Mouse (Mus musculus): ENCODE results near the gene Cldn9. TPM values are rescaled to one million over a fixed set of nuclear protein-coding genes. Genes with fewer than 3 reads are reported as not detected.

Cldn9 gene
- 3.5 TPM for polyA plus RNA-seq (2015; fragmentation: Illumina TruSeq; extraction: RNeasy Lipid Tissue Mini Kit (QIAGEN cat#74804); ENCODE audit: insufficient read depth, low read depth, low replicate concordance)

GRCm38 (mm10) chr17:23683856-23684672 lies at the start of gene Cldn9:
Gene Cldn9 (minus strand): TSS chr17:23684026.

DNA sequence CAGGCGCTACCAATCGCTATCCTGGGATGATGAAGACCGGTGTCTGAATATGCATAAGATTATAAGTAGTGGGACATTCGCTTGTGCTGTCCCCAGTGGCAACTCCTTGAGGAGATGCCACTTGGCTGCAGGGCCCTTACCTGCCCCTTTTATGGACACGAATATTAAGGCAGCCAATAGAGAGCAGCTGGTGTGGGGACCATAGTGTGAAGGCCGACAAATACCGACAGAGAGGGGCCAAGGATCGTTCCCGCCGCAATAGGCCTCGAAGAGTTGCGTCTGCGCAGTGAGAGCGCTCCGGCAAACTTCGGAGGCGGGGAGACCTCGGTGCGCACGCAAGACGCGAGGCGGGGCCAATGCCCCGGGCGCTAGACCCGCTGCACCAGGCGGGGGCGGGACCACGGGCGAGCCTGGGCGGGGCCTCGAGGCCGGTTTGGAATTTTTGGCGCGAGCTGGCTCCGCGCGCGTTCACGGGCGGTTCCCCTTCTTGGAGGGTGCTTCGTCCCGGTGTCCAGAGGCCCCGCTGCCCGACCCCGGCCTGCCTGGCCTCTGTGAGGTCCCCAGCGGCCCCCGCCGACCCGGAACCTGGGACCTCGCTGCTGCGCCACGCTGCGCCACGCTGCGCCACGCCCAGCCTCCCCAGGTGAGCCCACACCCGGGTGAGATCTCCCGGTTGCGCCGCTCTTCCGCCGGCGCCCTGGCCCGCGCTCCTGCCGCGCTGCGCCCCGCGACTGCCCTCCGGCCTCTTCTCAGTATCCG lies 42.4 kb upstream of the Cldn9 start, which contains the start of gene Pkmyt1:
TSS of gene Pkmyt1 (plus strand) at position 338 of the 759 bp plus-strand sequence.

GRCm38 (mm10) chr17:23722376-23723125 lies 38.7 kb upstream of the Cldn9 start, which contains the start of gene 1520401A03Rik:
Gene 1520401A03Rik (minus strand): TSS chr17:23722783.

DNA sequence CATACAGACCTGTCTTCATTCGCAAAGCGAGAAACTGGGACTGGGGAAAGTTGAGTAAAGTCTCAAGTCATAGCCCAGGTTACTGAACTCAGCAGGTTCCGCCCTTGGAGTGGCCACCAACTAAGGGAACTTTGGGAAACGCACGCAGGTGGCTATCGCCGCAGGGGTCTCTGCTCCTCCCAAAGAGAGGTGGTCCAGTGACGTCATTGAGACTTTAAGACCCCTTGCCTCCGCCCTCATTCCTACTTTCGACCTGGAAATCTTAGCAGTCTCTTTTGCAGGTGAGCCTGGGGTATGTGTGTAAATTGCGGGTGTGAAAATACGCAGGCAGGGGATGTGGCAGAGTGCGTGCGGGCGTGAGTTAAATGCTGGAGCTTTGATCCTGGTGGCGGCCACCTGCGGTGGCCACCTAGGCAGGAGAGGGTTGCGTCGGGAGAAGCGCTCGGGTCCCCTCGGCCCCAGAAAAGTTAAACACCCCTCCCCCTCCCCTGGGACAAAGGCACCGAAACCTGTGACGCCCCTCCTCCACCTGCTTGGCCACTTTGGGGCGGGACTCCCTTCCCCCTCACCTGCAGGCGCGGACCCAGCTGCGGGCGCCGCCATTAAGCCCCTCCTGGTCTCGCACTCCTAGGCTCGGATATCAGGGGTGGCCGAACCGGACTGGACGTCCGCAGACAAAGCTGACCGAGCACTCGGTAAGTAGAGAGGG lies 4.5 kb downstream of the Cldn9 start, which contains the start of gene Cldn6:
TSS of gene Cldn6 (plus strand) at position 123 of the 709 bp plus-strand sequence.

DNA sequence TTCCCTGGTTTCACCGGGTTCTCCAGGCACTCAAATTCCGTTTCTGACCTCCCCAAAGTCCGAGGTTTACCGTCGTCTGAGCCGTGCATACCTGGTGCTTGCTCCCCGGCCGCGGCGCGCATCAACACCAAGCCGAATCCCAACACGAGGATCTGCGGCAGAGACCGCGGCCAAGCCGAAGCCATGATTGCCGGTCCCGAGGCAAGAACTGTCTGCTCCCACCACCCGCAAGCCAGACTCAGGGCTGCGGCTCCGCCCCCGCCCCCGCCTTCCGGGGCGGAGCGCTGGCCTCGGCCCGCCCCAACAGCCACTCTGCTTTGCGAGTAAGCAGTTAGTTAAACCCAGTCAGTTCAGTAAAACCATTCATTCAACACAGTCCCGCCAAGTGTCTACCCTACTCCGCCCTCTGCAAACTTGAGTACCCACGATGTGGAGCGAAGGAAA lies 6.6 kb downstream of the Cldn9 start, which contains the start of gene Tnfrsf12a:
TSS of gene Tnfrsf12a (minus strand) at position 233 of the 444 bp plus-strand sequence.

DNA sequence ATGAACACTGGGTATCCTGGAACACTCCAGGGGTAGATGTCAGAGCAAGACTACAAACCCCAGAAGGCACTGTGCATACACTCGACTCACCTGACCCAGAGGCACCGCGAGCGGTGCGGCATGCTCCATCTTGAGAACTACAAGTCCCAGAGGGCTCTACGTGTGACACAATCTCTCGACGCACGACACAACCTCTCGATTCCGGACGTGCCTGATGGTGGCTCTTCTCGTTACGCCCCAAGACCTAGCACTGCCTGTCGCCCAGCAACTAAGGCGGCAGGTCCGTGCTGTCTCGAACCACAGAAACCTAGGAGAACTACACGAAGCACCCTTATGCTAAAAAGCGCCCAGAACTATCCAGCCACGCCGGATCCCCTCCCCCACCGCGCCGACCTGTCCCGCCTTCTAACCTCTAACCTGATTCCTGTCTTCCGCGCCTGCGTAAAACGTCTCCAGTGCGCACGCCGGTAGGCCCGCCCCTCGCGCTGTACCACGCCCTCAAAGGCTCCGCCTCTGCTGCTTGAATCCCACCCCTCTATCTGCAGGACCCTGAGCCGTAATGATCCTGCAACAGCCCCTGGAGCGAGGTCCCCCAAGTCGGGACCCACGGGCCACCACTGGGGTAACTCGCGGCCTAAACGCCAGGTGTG lies 10.3 kb downstream of the Cldn9 start, which contains the start of the genes Hcfc1r1 and Thoc6:
TSS of gene Hcfc1r1 (plus strand) at position 173 of the 650 bp plus-strand sequence.
TSS of gene Thoc6 (minus strand) at position 459 of the 650 bp plus-strand sequence.

GRCm38 (mm10) chr17:23660117-23660875 lies 23.5 kb downstream of the Cldn9 start, which contains the start of gene Bicdl2:
Gene Bicdl2 (plus strand): TSS chr17:23660506.

DNA sequence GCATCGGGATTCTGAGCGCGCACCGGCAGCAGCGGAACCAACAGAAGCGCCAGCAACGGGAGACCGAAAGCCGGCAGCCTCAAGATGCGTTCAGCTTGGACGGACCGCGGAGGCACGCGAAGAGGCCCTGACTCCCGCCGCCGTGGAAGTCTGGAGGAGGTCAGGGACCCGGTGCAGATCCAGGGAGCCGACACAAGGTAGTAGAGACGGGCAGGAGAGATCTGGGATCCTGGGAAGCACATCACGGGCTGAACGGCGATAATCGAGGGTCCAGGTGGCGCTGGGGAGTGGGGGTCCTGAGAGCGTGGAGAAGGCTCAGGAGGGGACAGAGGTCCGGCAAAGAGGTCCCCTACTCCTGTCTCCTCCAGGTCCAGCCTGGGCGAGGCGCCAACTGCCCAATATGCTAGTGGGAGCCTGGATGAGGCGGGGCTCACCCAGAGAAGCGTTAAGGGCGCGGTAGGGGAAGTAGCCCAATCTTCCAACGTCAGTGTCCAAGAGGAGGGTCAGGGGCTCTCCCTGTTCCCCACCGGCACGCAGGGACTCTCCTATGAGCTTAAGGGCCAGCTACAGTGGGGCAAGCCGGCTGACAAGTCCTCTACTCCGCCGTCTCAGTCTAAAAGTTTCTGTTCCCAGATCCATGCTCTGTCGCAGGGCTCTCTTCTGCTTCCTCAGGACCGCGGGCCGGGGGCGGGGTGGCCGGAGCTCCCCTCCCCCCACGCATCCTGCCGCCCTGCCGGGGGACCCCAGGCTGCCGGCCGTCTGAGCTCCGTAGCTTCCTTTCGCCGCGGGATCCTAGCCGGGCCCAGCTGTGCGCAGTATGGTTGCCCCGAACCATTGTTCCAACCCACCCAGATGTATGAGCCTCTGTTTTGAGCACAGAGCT lies 39.0 kb downstream of the Cldn9 start, which contains the start of gene Mmp25:
TSS of gene Mmp25 (minus strand) at position 665 of the 883 bp plus-strand sequence.

Other genes starting within 250 kb of the Cldn9 start
- not detected for gene Vmn2r117, start 204.3 kb downstream of the Cldn9 start, polyA plus RNA-seq (2015; fragmentation: Illumina TruSeq; extraction: RNeasy Lipid Tissue Mini Kit (QIAGEN cat#74804); ENCODE audit: insufficient read depth, low read depth, low replicate concordance)
- 2.1 TPM for gene Zfp213, start 119.8 kb downstream of the Cldn9 start, polyA plus RNA-seq (2015; fragmentation: Illumina TruSeq; extraction: RNeasy Lipid Tissue Mini Kit (QIAGEN cat#74804); ENCODE audit: insufficient read depth, low read depth, low replicate concordance)
- 4.2 TPM for gene Zfp13, start 84.5 kb downstream of the Cldn9 start, polyA plus RNA-seq (2015; fragmentation: Illumina TruSeq; extraction: RNeasy Lipid Tissue Mini Kit (QIAGEN cat#74804); ENCODE audit: insufficient read depth, low read depth, low replicate concordance)
- not detected for gene Zscan10, start 83.2 kb downstream of the Cldn9 start, polyA plus RNA-seq (2015; fragmentation: Illumina TruSeq; extraction: RNeasy Lipid Tissue Mini Kit (QIAGEN cat#74804); ENCODE audit: insufficient read depth, low read depth, low replicate concordance)
- gene Mmp25, start 38.7 kb downstream of the Cldn9 start, polyA plus RNA-seq (2015; fragmentation: Illumina TruSeq; extraction: RNeasy Lipid Tissue Mini Kit (QIAGEN cat#74804); ENCODE audit: insufficient read depth, low read depth, low replicate concordance) = 0.24 TPM
- gene Bicdl2, start 23.5 kb downstream of the Cldn9 start, polyA plus RNA-seq (2015; fragmentation: Illumina TruSeq; extraction: RNeasy Lipid Tissue Mini Kit (QIAGEN cat#74804); ENCODE audit: insufficient read depth, low read depth, low replicate concordance) = 2.9 TPM
- gene Hcfc1r1, start 10.4 kb downstream of the Cldn9 start, polyA plus RNA-seq (2015; fragmentation: Illumina TruSeq; extraction: RNeasy Lipid Tissue Mini Kit (QIAGEN cat#74804); ENCODE audit: insufficient read depth, low read depth, low replicate concordance) = 44.8 TPM
- gene Thoc6, start 10.1 kb downstream of the Cldn9 start, polyA plus RNA-seq (2015; fragmentation: Illumina TruSeq; extraction: RNeasy Lipid Tissue Mini Kit (QIAGEN cat#74804); ENCODE audit: insufficient read depth, low read depth, low replicate concordance) = 3.1 TPM
- gene Tnfrsf12a, start 6.6 kb downstream of the Cldn9 start, polyA plus RNA-seq (2015; fragmentation: Illumina TruSeq; extraction: RNeasy Lipid Tissue Mini Kit (QIAGEN cat#74804); ENCODE audit: insufficient read depth, low read depth, low replicate concordance) = 9.0 TPM
- gene Cldn6, start 4.8 kb downstream of the Cldn9 start, polyA plus RNA-seq (2015; fragmentation: Illumina TruSeq; extraction: RNeasy Lipid Tissue Mini Kit (QIAGEN cat#74804); ENCODE audit: insufficient read depth, low read depth, low replicate concordance) = 4.2 TPM
- gene 1520401A03Rik, start 38.8 kb upstream of the Cldn9 start, polyA plus RNA-seq (2015; fragmentation: Illumina TruSeq; extraction: RNeasy Lipid Tissue Mini Kit (QIAGEN cat#74804); ENCODE audit: insufficient read depth, low read depth, low replicate concordance) = not detected
- 3.3 TPM for gene Pkmyt1, start 42.3 kb upstream of the Cldn9 start, polyA plus RNA-seq (2015; fragmentation: Illumina TruSeq; extraction: RNeasy Lipid Tissue Mini Kit (QIAGEN cat#74804); ENCODE audit: insufficient read depth, low read depth, low replicate concordance)
- 5.0 TPM for gene Paqr4, start 56.8 kb upstream of the Cldn9 start, polyA plus RNA-seq (2015; fragmentation: Illumina TruSeq; extraction: RNeasy Lipid Tissue Mini Kit (QIAGEN cat#74804); ENCODE audit: insufficient read depth, low read depth, low replicate concordance)
- gene Kremen2, start 61.8 kb upstream of the Cldn9 start, polyA plus RNA-seq (2015; fragmentation: Illumina TruSeq; extraction: RNeasy Lipid Tissue Mini Kit (QIAGEN cat#74804); ENCODE audit: insufficient read depth, low read depth, low replicate concordance) = not detected
- 9.7 TPM for gene Flywch1, start 87.6 kb upstream of the Cldn9 start, polyA plus RNA-seq (2015; fragmentation: Illumina TruSeq; extraction: RNeasy Lipid Tissue Mini Kit (QIAGEN cat#74804); ENCODE audit: insufficient read depth, low read depth, low replicate concordance)
- gene Flywch2, start 102.1 kb upstream of the Cldn9 start, polyA plus RNA-seq (2015; fragmentation: Illumina TruSeq; extraction: RNeasy Lipid Tissue Mini Kit (QIAGEN cat#74804); ENCODE audit: insufficient read depth, low read depth, low replicate concordance) = 1.3 TPM
- gene Srrm2, start 106.5 kb upstream of the Cldn9 start, polyA plus RNA-seq (2015; fragmentation: Illumina TruSeq; extraction: RNeasy Lipid Tissue Mini Kit (QIAGEN cat#74804); ENCODE audit: insufficient read depth, low read depth, low replicate concordance) = 176 TPM
- gene Elob, start 145.1 kb upstream of the Cldn9 start, polyA plus RNA-seq (2015; fragmentation: Illumina TruSeq; extraction: RNeasy Lipid Tissue Mini Kit (QIAGEN cat#74804); ENCODE audit: insufficient read depth, low read depth, low replicate concordance) = 116 TPM
- not detected for gene Prss33, start 152.0 kb upstream of the Cldn9 start, polyA plus RNA-seq (2015; fragmentation: Illumina TruSeq; extraction: RNeasy Lipid Tissue Mini Kit (QIAGEN cat#74804); ENCODE audit: insufficient read depth, low read depth, low replicate concordance)
- gene Prss32, start 159.8 kb upstream of the Cldn9 start, polyA plus RNA-seq (2015; fragmentation: Illumina TruSeq; extraction: RNeasy Lipid Tissue Mini Kit (QIAGEN cat#74804); ENCODE audit: insufficient read depth, low read depth, low replicate concordance) = not detected
- not detected for gene Prss41, start 160.1 kb upstream of the Cldn9 start, polyA plus RNA-seq (2015; fragmentation: Illumina TruSeq; extraction: RNeasy Lipid Tissue Mini Kit (QIAGEN cat#74804); ENCODE audit: insufficient read depth, low read depth, low replicate concordance)
- not detected for gene Prss21, start 184.0 kb upstream of the Cldn9 start, polyA plus RNA-seq (2015; fragmentation: Illumina TruSeq; extraction: RNeasy Lipid Tissue Mini Kit (QIAGEN cat#74804); ENCODE audit: insufficient read depth, low read depth, low replicate concordance)
- gene Dcpp1, start 196.8 kb upstream of the Cldn9 start, polyA plus RNA-seq (2015; fragmentation: Illumina TruSeq; extraction: RNeasy Lipid Tissue Mini Kit (QIAGEN cat#74804); ENCODE audit: insufficient read depth, low read depth, low replicate concordance) = not detected
- not detected for gene Dcpp2, start 196.9 kb upstream of the Cldn9 start, polyA plus RNA-seq (2015; fragmentation: Illumina TruSeq; extraction: RNeasy Lipid Tissue Mini Kit (QIAGEN cat#74804); ENCODE audit: insufficient read depth, low read depth, low replicate concordance)
- gene Dcpp3, start 233.4 kb upstream of the Cldn9 start, polyA plus RNA-seq (2015; fragmentation: Illumina TruSeq; extraction: RNeasy Lipid Tissue Mini Kit (QIAGEN cat#74804); ENCODE audit: insufficient read depth, low read depth, low replicate concordance) = not detected